Mouse (Mus musculus) liver, adult 2 months (tissue): ENCODE results near the gene Atxn7.

Experiments used
- CTCF ChIP-seq: fragments of 200-500 bp; IDR thresholded peaks from 2 replicates; pipeline ENCODE4 v1.5.1; 2011; ENCODE audit warnings: low read depth, low read length, control low read depth
- POLR2A ChIP-seq: fragments of 200-500 bp; IDR thresholded peaks from 2 replicates; pipeline ENCODE4 v1.6.1; 2011; ENCODE audit warnings: low read length, control low read depth; ENCODE audit not compliant: insufficient read depth; ENCODE audit errors: extremely low read depth

DNA sequence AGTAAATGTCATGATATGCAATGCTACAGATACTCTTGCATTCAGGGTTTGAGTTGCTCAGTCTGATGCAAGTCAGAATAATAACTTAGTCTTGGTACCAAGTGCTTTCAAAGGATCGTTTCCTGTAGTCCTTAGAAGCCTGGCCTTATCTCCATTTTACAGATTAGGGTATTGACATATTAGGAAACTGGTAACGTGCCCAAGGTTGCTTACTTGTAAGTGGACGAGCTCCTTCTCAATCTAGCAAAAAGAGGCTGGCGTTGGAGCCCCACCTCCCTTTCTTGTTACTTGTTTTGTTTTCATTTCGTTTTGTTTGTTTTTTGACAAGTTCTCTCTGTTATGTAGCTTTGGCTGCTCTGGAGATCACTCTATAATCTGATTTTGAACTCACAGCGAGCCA lies 48.5 kb downstream of the Atxn7 start:
- TF ChIP-seq CTCF (no peak), POLR2A (no peak)
